Mouse (Mus musculus) hindbrain, postnatal 0 days (tissue): ENCODE data around the gene Pltp. TPM values are rescaled to one million over a fixed set of nuclear protein-coding genes. Genes with fewer than 3 reads are reported as not detected.

Source experiments
- ATAC-seq: fragments of 200-750 bp; cut with Nextera tagmentation; 2 replicates; pipeline ENCODE4 v1.8.0; 2017; ENCODE audit warnings: mild to moderate bottlenecking, moderate TSS enrichment, moderate library complexity
- DNase-seq: peaks from one replicate; pipeline ENCODE4 v3.0.0-alpha.2; 2015; ENCODE audit warnings: low spot score
- H3K27ac ChIP-seq: fragments of 300-500 bp; sonication (generic); 2 replicates; pipeline ENCODE4 v1.5.1; 2014; ENCODE audit warnings: mild to moderate bottlenecking
- H3K27me3 ChIP-seq: fragments of 300-500 bp; sonication (generic); 2 replicates; pipeline ENCODE4 v1.6.1; 2014; ENCODE audit warnings: low read length, mixed read lengths; ENCODE audit not compliant: insufficient read depth
- H3K36me3 ChIP-seq: fragments of 300-500 bp; sonication (generic); 2 replicates; pipeline ENCODE4 v1.6.1; 2014; ENCODE audit warnings: low read length, mixed read lengths; ENCODE audit not compliant: insufficient read depth
- H3K4me1 ChIP-seq: fragments of 300-500 bp; sonication (generic); 2 replicates; pipeline ENCODE4 v1.6.1; 2014; ENCODE audit warnings: antibody characterized with exemption, low read length, mixed read lengths; ENCODE audit not compliant: insufficient read depth
- H3K4me2 ChIP-seq: fragments of 300-500 bp; sonication (generic); 2 replicates; pipeline ENCODE4 v1.6.1; 2014; ENCODE audit warnings: low read depth, mild to moderate bottlenecking, low read length, moderate library complexity, mixed read lengths
- H3K4me3 ChIP-seq: fragments of 300-500 bp; sonication (generic); 2 replicates; pipeline ENCODE4 v1.5.1; 2014; ENCODE audit warnings: low read length
- H3K9ac ChIP-seq: fragments of 300-500 bp; sonication (generic); replicated peaks from 2 replicates; pipeline ENCODE4 v1.6.1; 2014; ENCODE audit warnings: mild to moderate bottlenecking, low read length, moderate library complexity, mixed read lengths
- H3K9me3 ChIP-seq: fragments of 300-500 bp; sonication (generic); 2 replicates; pipeline ENCODE4 v1.6.1; 2016; ENCODE audit warnings: low read length, mixed read lengths
- CTCF ChIP-seq: IDR thresholded peaks from 2 replicates; pipeline ENCODE4 v1.5.1; 2016; ENCODE audit warnings: antibody characterized with exemption, control low read depth, low read depth
- WGBS: fragments of 180-500 bp; shearing (Covaris S2); extraction: QIAGEN DNeasy Blood & Tissue Kit; methylation state at CpG from one replicate; pipeline ENCODE4 v1.1.7; 2014; 5-methylcytosine and 5-hydroxymethylcytosine counted together
- polyA plus RNA-seq: library from polyadenylated mRNA; unstranded; fragments of >200 nt; fragmentation: Nextera tagmentation; extraction: Ambion mirVana; gene quantifications from 2 replicates; pipeline ENCODE4 v1.2.1, GENCODE M21; 2015
- total RNA-seq: library from RNA; depleted of rRNA; stranded (reverse); fragments of >200 nt; gene quantifications from 2 replicates; pipeline ENCODE4 v1.2.3, GENCODE M21; 2014

Gene Pltp
- total and polyA plus RNA-seq, 2 experiments from 2014 or later = 88.7 to 117 TPM

DNA sequence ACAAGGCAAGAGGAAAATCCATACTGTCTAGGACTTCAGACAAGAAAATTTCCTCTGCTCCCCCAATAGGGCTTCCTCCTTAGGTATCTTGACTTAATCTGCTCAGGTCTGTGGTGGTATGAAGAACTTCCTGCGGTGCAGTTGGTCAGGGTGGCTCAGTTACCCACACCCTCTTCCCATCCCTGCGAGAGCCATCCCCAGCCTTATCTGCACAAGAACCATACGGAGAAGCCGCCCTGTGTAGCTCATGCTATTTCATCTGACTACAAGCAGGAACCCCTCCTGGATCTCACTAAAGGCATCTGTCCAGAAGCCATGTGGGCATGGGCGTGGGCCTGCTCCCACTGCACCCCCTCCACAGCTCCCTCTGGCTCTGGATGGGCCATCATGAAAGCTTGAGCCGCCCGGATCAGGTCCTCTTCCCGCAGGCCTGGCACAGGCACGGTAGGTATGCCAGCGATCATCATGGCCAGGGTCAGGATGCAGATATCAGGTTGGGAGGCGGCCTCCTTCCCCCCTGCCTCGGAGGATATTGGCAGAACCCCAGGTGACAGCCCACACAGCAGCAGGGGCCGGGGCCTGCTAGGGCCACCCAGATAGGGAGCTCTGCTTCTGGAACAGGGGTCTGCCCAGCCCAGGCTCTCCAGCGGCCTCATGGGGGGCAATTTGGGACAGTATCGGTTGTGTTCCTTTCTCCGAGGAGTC, 30.2 kb downstream of the Pltp start:
- H3K36me3 ChIP-seq = peaks cover 18% of the 10 kb centered on the region; the same call in 1 of the 2 replicates
- H3K9me3 ChIP-seq = no peaks in the 10 kb centered on the region
- H3K4me1 ChIP-seq = no peaks in the 10 kb centered on the region
- H3K9ac ChIP-seq = no peak overlapping the region
- no peak for TF ChIP-seq CTCF
- ATAC-seq = no peak
- WGBS = 83% methylated on average over 16 of the region's 16 CpGs
- no peak overlapping the region for H3K4me2 ChIP-seq
- no peak overlapping the region for H3K4me3 ChIP-seq
- DNase-seq = no peak
- no peaks in the 10 kb centered on the region for H3K27me3 ChIP-seq
- H3K27ac ChIP-seq = no peak overlapping the region

DNA sequence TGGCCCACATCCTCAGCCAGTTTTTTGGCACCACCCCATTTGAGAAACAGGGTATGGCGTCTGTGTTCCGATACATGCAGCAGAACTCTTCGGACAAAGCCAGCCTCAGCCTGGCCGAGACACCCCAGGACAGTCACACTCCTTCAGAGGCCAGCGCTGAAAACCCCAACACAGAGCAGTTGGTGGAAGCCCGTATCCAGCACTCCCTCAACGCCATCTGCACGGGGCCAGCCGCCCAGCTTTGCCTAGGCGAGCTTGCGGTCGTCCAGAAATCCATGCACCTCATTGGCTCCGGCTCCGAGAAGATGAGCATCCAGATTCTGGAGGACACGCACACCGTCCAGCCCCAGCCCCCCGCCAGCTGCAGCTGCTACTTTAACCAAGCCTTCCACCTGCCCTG, 32.0 kb downstream of the Pltp start:
- 93% methylated on average over 17 of the region's 17 CpGs for WGBS
- TF ChIP-seq CTCF = no peak
- Histone ChIP-seq H3K9ac (no peak overlapping the region), H3K4me1 (no peaks in the 10 kb centered on the region), H3K4me3 (no peak overlapping the region), H3K36me3 (peaks cover 18% of the 10 kb centered on the region; the same call in 1 of the 2 replicates), H3K9me3 (no peaks in the 10 kb centered on the region), H3K4me2 (no peak overlapping the region), H3K27ac (no peak overlapping the region), H3K27me3 (no peaks in the 10 kb centered on the region)
- ATAC-seq = no peak
- no peak for DNase-seq

DNA sequence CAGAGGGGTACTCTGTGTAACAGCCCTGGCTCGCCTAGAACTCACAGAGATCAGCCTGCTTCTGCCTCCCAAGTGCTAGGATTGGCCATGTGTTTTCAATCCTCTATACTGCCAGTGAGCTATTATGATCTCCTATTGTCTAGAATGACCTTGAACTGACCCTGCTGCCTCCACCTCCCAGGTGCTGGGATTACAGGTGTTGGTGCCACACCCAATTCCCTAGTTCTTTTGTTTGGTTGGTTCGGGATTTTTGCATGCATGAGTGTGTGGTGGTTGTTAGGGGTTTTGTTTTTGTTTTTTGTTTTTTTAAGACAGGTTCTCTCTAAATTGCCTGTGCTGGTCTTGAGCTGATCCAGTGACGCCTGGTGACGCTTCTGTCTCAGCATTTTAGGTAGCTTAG, 33.5 kb downstream of the Pltp start:
- Histone ChIP-seq H3K27ac (no peak overlapping the region), H3K4me2 (peak overlapping the region; percentile 62; the same call in 1 of the 2 replicates), H3K36me3 (peaks cover 18% of the 10 kb centered on the region; the same call in 1 of the 2 replicates), H3K27me3 (no peaks in the 10 kb centered on the region), H3K4me3 (no peak overlapping the region), H3K9me3 (no peaks in the 10 kb centered on the region), H3K9ac (no peak overlapping the region), H3K4me1 (no peaks in the 10 kb centered on the region)
- ATAC-seq (no peak), DNase-seq (no peak)
- 93% methylated on average over 4 of the region's 4 CpGs for WGBS
- TF ChIP-seq CTCF = no peak

DNA sequence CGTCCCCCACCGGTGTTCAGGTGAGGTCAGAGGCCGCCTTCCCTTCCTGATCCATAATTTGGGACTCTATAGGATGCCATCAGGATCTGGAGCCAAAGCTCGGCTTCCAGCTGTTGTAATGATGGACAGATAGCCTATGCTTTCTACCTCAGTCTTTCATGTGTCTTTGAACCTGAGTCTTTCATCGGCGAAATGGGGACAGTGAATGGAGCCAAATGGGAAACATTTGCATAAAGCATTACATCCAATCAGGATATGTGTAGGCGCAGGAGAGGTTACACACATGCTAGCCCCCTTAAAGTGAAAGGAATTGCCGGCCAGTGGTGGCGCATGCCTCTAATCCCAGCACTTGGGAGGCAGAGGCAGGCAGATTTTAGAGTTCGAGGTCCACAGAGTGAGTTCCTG, 34.3 kb downstream of the Pltp start:
- DNase-seq (peak; percentile 72), ATAC-seq (peak; percentile 28; the same call in 1 of the 2 replicates)
- H3K4me3 ChIP-seq = peak overlapping the region; percentile 59
- peak; percentile 42 for TF ChIP-seq CTCF
- no peaks in the 10 kb centered on the region for H3K4me1 ChIP-seq
- no peaks in the 10 kb centered on the region for H3K9me3 ChIP-seq
- WGBS = 2% methylated on average over 10 of the region's 10 CpGs
- H3K4me2 ChIP-seq = peak overlapping the region; percentile 62
- H3K27me3 ChIP-seq = no peaks in the 10 kb centered on the region
- H3K27ac ChIP-seq = peak overlapping the region; percentile 95
- peak overlapping the region; percentile 61 for H3K9ac ChIP-seq
- peaks cover 18% of the 10 kb centered on the region; the same call in 1 of the 2 replicates for H3K36me3 ChIP-seq

DNA sequence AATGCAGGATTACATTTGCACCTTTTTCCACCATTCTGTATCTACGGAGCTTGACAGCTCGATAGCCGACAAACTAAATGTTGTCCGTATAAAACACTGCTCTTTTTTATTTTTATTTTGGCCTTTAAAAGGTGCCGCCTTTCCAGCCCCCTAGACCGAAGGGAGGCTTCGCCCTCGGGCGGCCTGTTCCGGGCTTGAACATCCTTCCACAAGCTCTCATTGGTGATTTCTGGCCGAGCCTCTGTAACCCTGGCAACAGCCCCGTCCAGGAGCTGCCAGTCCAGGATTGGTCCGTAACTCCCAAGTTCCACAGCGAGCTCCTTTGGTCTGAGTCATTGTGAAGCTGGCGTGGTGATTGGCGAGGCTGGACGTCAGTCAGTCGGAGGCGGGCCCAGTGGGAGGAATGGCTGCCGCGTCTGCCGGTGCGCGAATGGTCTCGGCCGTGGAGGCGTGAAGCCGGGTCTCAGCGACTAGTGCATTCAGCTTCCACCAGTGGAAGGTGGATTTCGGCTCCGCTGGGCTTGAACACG, 34.8 kb downstream of the Pltp start, which contains the start of gene Zswim1:
Zswim1 (plus strand) TSS at position 51 of the 530 bp plus-strand sequence.
- Histone ChIP-seq H3K9ac (peak within 1 kb of the TSS; percentile 61), H3K27ac (peak within 1 kb of the TSS; percentile 95), H3K4me1 (no peaks in the 10 kb centered on the region), H3K9me3 (no peaks in the 10 kb centered on the region), H3K4me2 (peak within 1 kb of the TSS; percentile 62), H3K36me3 (peaks cover 18% of the 10 kb centered on the region; the same call in 1 of the 2 replicates), H3K4me3 (peak within 1 kb of the TSS; percentile 59), H3K27me3 (no peaks in the 10 kb centered on the region)
- under 1% methylated on average over 32 of the region's 32 CpGs for WGBS
- ATAC-seq (peak; percentile 99), DNase-seq (peak; percentile 99)
- 0 out of 2 replicates have a peak, but pooled peaks have one; percentile 1 for TF ChIP-seq CTCF

DNA sequence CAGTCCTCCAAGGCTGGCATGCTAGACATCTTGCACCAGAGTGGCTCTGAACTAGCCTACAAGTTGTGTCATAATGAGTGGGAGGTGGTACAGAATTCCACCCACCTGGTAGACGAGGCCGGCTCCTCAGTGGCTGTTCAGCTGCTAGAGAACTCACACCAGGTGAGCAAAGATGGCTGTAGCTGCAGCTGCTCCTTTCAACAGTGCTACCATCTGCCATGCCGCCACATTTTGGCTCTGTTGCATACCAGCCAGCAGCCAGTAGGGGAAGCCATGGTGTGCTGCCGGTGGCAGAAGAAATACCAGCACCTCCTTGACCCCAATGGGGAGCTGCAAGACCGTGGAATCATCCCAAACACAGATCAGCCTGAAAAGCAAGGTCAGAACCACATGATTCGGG, 36.5 kb downstream of the Pltp start:
- Histone ChIP-seq H3K4me3 (no peak overlapping the region), H3K9ac (no peak overlapping the region), H3K4me1 (no peaks in the 10 kb centered on the region), H3K36me3 (peaks cover 12% of the 10 kb centered on the region; the same call in 1 of the 2 replicates), H3K27me3 (no peaks in the 10 kb centered on the region), H3K27ac (no peak overlapping the region), H3K4me2 (no peak overlapping the region), H3K9me3 (no peaks in the 10 kb centered on the region)
- no peak for ATAC-seq
- peak; percentile 22; the same call in 1 of the 2 replicates for TF ChIP-seq CTCF
- 77% methylated on average over 6 of the region's 6 CpGs for WGBS
- DNase-seq = no peak
